10 mouse cellular contexts compared by ENCODE assay signal in genomic region chr6:124857840-124858530, GRCm38 (mm10). TPM values are rescaled to one million over a fixed set of nuclear protein-coding genes. Genes with fewer than 3 reads are reported as not detected.
DNase-seq lines count a peak whose midpoint lies in the region; ATAC-seq and TF ChIP-seq lines count a peak whose summit lies in the region.
"Had no signal": no experiment of that assay in that cellular context is flagged by ENCODE, and none has a peak within 500 bp of the region (broad histone marks: within the 10 kb centered on the region; RNA-seq: fewer than 3 reads in every experiment).

No protein-coding gene starts in this region.

- TF ChIP-seq CTCF in E14TG2a.4 (conservative IDR thresholded peaks at IDR 0.05; ENCODE audit: low read length): no peak

- DNase-seq in heart, postnatal 14 days: no peak
- DNase-seq in left cerebral cortex, postnatal 14 days (ENCODE audit: low spot score in 2 of 2): no peak
- DNase-seq in T-cell, adult 2 months (ENCODE audit: low spot score): no peak
- DNase-seq: gastrocnemius, postnatal 25 days had no signal

- intact Hi-C loops in heart, postnatal 14 days (cut with DNase I): loop anchor here (10.0 kb wide), 1 partner anchor 107 kb away; the partner anchor contains the start of gene Cops7a
- intact Hi-C loops in left cerebral cortex, postnatal 14 days (cut with DNase I): loop anchor here (2.0 kb wide), 1 partner anchor 59 kb away; no protein-coding TSS in a partner anchor

- H3K9me3 ChIP-seq in heart, embryonic 16.5 days (replicated peaks; ENCODE audit: control insufficient read depth, low read length): no peaks in the 10 kb centered on the region
- H3K9me3 ChIP-seq in E14TG2a.4 (ENCODE audit: low read length): no peaks in the 10 kb centered on the region
- no peaks in the 10 kb centered on the region for H3K9me3 ChIP-seq in embryonic facial prominence, embryonic 15.5 days (replicated peaks)
- no peaks in the 10 kb centered on the region for H3K9me3 ChIP-seq in limb, embryonic 15.5 days

- H3K4me2 ChIP-seq in heart, embryonic 16.5 days (ENCODE audit: low read depth, low read length): peak overlapping the region; percentile 91
- H3K4me2 ChIP-seq in embryonic facial prominence, embryonic 15.5 days (replicated peaks): peak overlapping the region; percentile 76
- peak overlapping the region; percentile 69 for H3K4me2 ChIP-seq in limb, embryonic 15.5 days

- peaks cover 22% of the 10 kb centered on the region for H3K27me3 ChIP-seq in heart, embryonic 16.5 days (ENCODE audit: control insufficient read depth, insufficient read depth, low read length)
- H3K27me3 ChIP-seq in E14TG2a.4 (ENCODE audit: insufficient read depth, low read length): peaks cover 61% of the 10 kb centered on the region
- H3K27me3 ChIP-seq in embryonic facial prominence, embryonic 15.5 days: no peaks in the 10 kb centered on the region; the same call in 1 of the 2 replicates
- no peaks in the 10 kb centered on the region for H3K27me3 ChIP-seq in limb, embryonic 15.5 days
- H3K27me3 ChIP-seq: Patski had no signal

- H3K9ac ChIP-seq in heart, embryonic 16.5 days (ENCODE audit: low read length): peak overlapping the region; percentile 91
- peak overlapping the region; percentile 21; the same call in 1 of the 2 replicates for H3K9ac ChIP-seq in embryonic facial prominence, embryonic 15.5 days
- H3K9ac ChIP-seq in limb, embryonic 15.5 days: peak overlapping the region; percentile 8; the same call in 1 of the 2 replicates

- no peak for ATAC-seq in heart, embryonic 16.5 days (replicated peaks; ENCODE audit: extremely low read depth, insufficient read depth, low FRiP score)
- ATAC-seq in embryonic facial prominence, embryonic 15.5 days (ENCODE audit: insufficient number of reproducible peaks, low FRiP score, low TSS enrichment, low read depth): no peak
- ATAC-seq in limb, embryonic 15.5 days (ENCODE audit: insufficient number of reproducible peaks, low FRiP score, low TSS enrichment, low read depth): no peak
- no peak for ATAC-seq in CD4-positive, CD25-positive, alpha-beta regulatory T cell, adult 4 months

- no peaks in the 10 kb centered on the region for H3K36me3 ChIP-seq in heart, embryonic 16.5 days (ENCODE audit: control insufficient read depth, insufficient read depth)
- H3K36me3 ChIP-seq in E14TG2a.4 (ENCODE audit: insufficient read depth, low read length): no peaks in the 10 kb centered on the region
- H3K36me3 ChIP-seq in embryonic facial prominence, embryonic 15.5 days: peaks cover 18% of the 10 kb centered on the region
- peaks cover 17% of the 10 kb centered on the region for H3K36me3 ChIP-seq in limb, embryonic 15.5 days

- WGBS in heart, embryonic 16.5 days: 30% methylated on average over 26 of the region's 26 CpGs
- WGBS in embryonic facial prominence, embryonic 15.5 days: 21% methylated on average over 26 of the region's 26 CpGs
- WGBS in limb, embryonic 15.5 days: 21% methylated on average over 26 of the region's 26 CpGs

- peaks cover 28% of the 10 kb centered on the region for H3K4me1 ChIP-seq in heart, embryonic 16.5 days (ENCODE audit: control insufficient read depth, insufficient read depth, low read length)
- peaks cover 81% of the 10 kb centered on the region for H3K4me1 ChIP-seq in E14TG2a.4 (replicated peaks; ENCODE audit: low read depth, low read length)
- H3K4me1 ChIP-seq in embryonic facial prominence, embryonic 15.5 days: peaks cover 57% of the 10 kb centered on the region
- peaks cover 63% of the 10 kb centered on the region for H3K4me1 ChIP-seq in limb, embryonic 15.5 days

- peak overlapping the region; percentile 32; the same call in 1 of the 2 replicates for H3K27ac ChIP-seq in heart, embryonic 16.5 days (ENCODE audit: low read length)
- peak overlapping the region; percentile 98 for H3K27ac ChIP-seq in embryonic facial prominence, embryonic 15.5 days (replicated peaks)
- peak overlapping the region; percentile 99 for H3K27ac ChIP-seq in limb, embryonic 15.5 days

- H3K4me3 ChIP-seq in heart, embryonic 16.5 days (ENCODE audit: low read length): peak overlapping the region; percentile 65
- H3K4me3 ChIP-seq in E14TG2a.4 (replicated peaks; ENCODE audit: low read length): peak overlapping the region; percentile 82
- H3K4me3 ChIP-seq in embryonic facial prominence, embryonic 15.5 days (replicated peaks): peak overlapping the region; percentile 85
- peak overlapping the region; percentile 87 for H3K4me3 ChIP-seq in limb, embryonic 15.5 days

RNA-seq across cellular contexts. Expression of gene P3h3, which starts 0.4 kb away (rescaled TPM):
- 12.3 and 15.2 TPM in 2 replicates for polyA plus RNA-seq in heart, embryonic 16.5 days (2015; fragmentation: Nextera tagmentation; extraction: Ambion mirVana)
- total RNA-seq in heart, postnatal 14 days (2021): 10 to 100 TPM; 17.9 to 19.5 TPM
- polyA plus RNA-seq in embryonic facial prominence, embryonic 15.5 days (2015; fragmentation: Nextera tagmentation; extraction: Ambion mirVana): 55.9 and 57.6 TPM in 2 replicates
- 43.7 and 62.3 TPM in 2 replicates for polyA plus RNA-seq in limb, embryonic 15.5 days (2015; fragmentation: Nextera tagmentation; extraction: Ambion mirVana)
- under 1 TPM in 1 of 2 experiments, not detected in 1; 0.11 TPM for polyA plus RNA-seq in CD4-positive, CD25-positive, alpha-beta regulatory T cell, adult 4 months (2017; shearing (Covaris generic))
- total RNA-seq in left cerebral cortex, postnatal 14 days (2021): 10 to 100 TPM; 25.9 to 32.9 TPM

RNA-seq across cellular contexts. Expression of gene Gpr162, which starts 5.8 kb away (rescaled TPM):
- 2.4 and 2.7 TPM in 2 replicates for polyA plus RNA-seq in heart, embryonic 16.5 days (2015; fragmentation: Nextera tagmentation; extraction: Ambion mirVana)
- total RNA-seq in heart, postnatal 14 days (2021): 1 to 10 TPM; 1.8 to 2.4 TPM
- polyA plus RNA-seq in embryonic facial prominence, embryonic 15.5 days (2015; fragmentation: Nextera tagmentation; extraction: Ambion mirVana): 2.6 and 3.4 TPM in 2 replicates
- polyA plus RNA-seq in limb, embryonic 15.5 days (2015; fragmentation: Nextera tagmentation; extraction: Ambion mirVana): 1.6 and 2.9 TPM in 2 replicates
- polyA plus RNA-seq in CD4-positive, CD25-positive, alpha-beta regulatory T cell, adult 4 months (2017; shearing (Covaris generic)): not detected
- total RNA-seq in left cerebral cortex, postnatal 14 days (2021): 100 to 1,000 TPM; 220 to 231 TPM

RNA-seq across cellular contexts. Expression of gene Gnb3, which starts 17.9 kb away (rescaled TPM):
- polyA plus RNA-seq in heart, embryonic 16.5 days (2015; fragmentation: Nextera tagmentation; extraction: Ambion mirVana): 3.8 and 4.2 TPM in 2 replicates
- total RNA-seq in heart, postnatal 14 days (2021): 1 to 10 TPM; 2.8 to 3.3 TPM
- 2.0 and 2.1 TPM in 2 replicates for polyA plus RNA-seq in embryonic facial prominence, embryonic 15.5 days (2015; fragmentation: Nextera tagmentation; extraction: Ambion mirVana)
- polyA plus RNA-seq in limb, embryonic 15.5 days (2015; fragmentation: Nextera tagmentation; extraction: Ambion mirVana): 0.96 and 3.2 TPM in 2 replicates
- not detected for polyA plus RNA-seq in CD4-positive, CD25-positive, alpha-beta regulatory T cell, adult 4 months (2017; shearing (Covaris generic))
- not detected for total RNA-seq in left cerebral cortex, postnatal 14 days (2021)

RNA-seq across cellular contexts. Expression of gene Cdca3, which starts 28.6 kb away (rescaled TPM):
- polyA plus RNA-seq in heart, embryonic 16.5 days (2015; fragmentation: Nextera tagmentation; extraction: Ambion mirVana): 126 and 136 TPM in 2 replicates
- total RNA-seq in heart, postnatal 14 days (2021): 1 to 10 TPM; 3.5 to 9.6 TPM
- 128 and 138 TPM in 2 replicates for polyA plus RNA-seq in embryonic facial prominence, embryonic 15.5 days (2015; fragmentation: Nextera tagmentation; extraction: Ambion mirVana)
- 124 and 141 TPM in 2 replicates for polyA plus RNA-seq in limb, embryonic 15.5 days (2015; fragmentation: Nextera tagmentation; extraction: Ambion mirVana)
- 10 to 100 TPM in 1 of 2 experiments, 1 to 10 TPM in 1; 8.0 to 27.1 TPM for polyA plus RNA-seq in CD4-positive, CD25-positive, alpha-beta regulatory T cell, adult 4 months (2017; shearing (Covaris generic))
- total RNA-seq in left cerebral cortex, postnatal 14 days (2021): 1 to 10 TPM; 1.6 to 1.7 TPM

RNA-seq across cellular contexts. Expression of gene Usp5, which starts 28.7 kb away (rescaled TPM):
- 104 and 112 TPM in 2 replicates for polyA plus RNA-seq in heart, embryonic 16.5 days (2015; fragmentation: Nextera tagmentation; extraction: Ambion mirVana)
- 10 to 100 TPM; 78.2 TPM for total RNA-seq in heart, postnatal 14 days (2021)
- 140 and 141 TPM in 2 replicates for polyA plus RNA-seq in embryonic facial prominence, embryonic 15.5 days (2015; fragmentation: Nextera tagmentation; extraction: Ambion mirVana)
- 134 and 136 TPM in 2 replicates for polyA plus RNA-seq in limb, embryonic 15.5 days (2015; fragmentation: Nextera tagmentation; extraction: Ambion mirVana)
- 100 to 1,000 TPM in 1 of 2 experiments, 10 to 100 TPM in 1; 77.2 to 154 TPM for polyA plus RNA-seq in CD4-positive, CD25-positive, alpha-beta regulatory T cell, adult 4 months (2017; shearing (Covaris generic))
- 100 to 1,000 TPM; 178 to 184 TPM for total RNA-seq in left cerebral cortex, postnatal 14 days (2021)

Comparison
In these comparisons a context has a peak if more than half of its experiments do, and no peak if none do; other contexts are left out.
1. H3K27ac ChIP-seq: peak in every context shown above with its lines; median percentile 99 in limb, embryonic 15.5 days; 98 in embryonic facial prominence, embryonic 15.5 days; 32 in heart, embryonic 16.5 days.
2. H3K9ac ChIP-seq: peak in every context shown above with its lines; median percentile 91 in heart, embryonic 16.5 days; 21 in embryonic facial prominence, embryonic 15.5 days; 8 in limb, embryonic 15.5 days.
3. RNA of gene P3h3, which starts 0.4 kb away (polyA plus RNA-seq): 43.7 to 62.3 TPM in limb, embryonic 15.5 days, 55.9 to 57.6 TPM in embryonic facial prominence, embryonic 15.5 days and 12.3 to 15.2 TPM in heart, embryonic 16.5 days; 0.11 TPM in CD4-positive, CD25-positive, alpha-beta regulatory T cell, adult 4 months; every median in the first group is over 10 times any median in the second.
4. Peak in every context shown above with its lines, with median percentiles within 50 percentile points of each other: H3K4me2 ChIP-seq and H3K4me3 ChIP-seq.